In the genomic region with DNA sequence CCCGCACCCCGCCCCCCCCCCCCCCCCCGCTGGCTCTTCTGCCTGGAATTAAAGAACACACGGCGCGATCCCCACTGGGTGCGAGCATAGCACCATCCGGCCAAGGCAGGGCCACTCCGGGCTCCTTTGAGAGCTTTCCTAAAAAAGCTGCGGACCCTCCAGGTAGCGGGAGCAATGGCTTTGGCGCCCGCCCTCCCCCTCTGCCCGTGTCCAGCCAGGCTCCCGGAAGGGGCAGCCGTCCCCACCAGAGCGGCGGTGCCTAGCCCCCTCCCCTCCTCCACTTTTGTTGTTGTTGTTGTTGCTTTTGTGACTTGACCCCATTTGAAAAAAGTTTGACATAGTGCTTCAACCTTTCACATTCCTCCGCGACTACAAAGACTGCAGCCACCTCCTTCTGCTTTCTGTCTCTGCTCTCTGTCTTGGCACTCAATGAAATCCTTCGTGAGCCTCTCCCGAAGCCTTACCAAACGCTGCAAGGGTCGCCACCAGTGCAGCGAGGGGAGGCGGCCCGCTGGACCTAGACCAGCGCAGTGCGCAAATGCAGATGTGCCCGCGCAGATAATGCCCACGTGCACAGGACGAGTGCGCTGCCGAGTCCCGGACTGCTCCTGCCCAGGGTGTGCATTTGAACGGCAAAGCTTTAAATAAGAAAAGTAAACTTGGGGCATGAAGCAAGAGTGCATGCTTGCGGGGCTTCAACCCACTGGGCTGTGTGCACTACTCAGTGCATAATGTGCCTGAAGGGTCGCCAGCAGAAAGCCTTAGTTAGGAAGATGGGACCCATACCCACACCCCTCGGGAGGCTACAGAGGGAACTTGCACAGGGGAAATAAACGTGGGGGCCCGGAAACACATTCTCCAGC, we compare ENCODE assay signal across 8 mouse cellular contexts.
DNase-seq lines count a peak whose midpoint lies in the region; ATAC-seq and TF ChIP-seq lines count a peak whose summit lies in the region.

No protein-coding gene starts in this region.

- H3K4me1 ChIP-seq in lung, embryonic 14.5 days (ENCODE audit: insufficient read depth) = no peaks in the 10 kb centered on the region
- no peaks in the 10 kb centered on the region for H3K4me1 ChIP-seq in forebrain, embryonic 12.5 days
- H3K4me1 ChIP-seq in limb, embryonic 15.5 days = peaks cover 2% of the 10 kb centered on the region; the same call in 1 of the 2 replicates
- H3K4me1 ChIP-seq in stomach, embryonic 14.5 days (ENCODE audit: control insufficient read depth, insufficient read depth, low read length) = no peaks in the 10 kb centered on the region
- no peaks in the 10 kb centered on the region for H3K4me1 ChIP-seq in thymus, adult 2 months (replicated peaks; ENCODE audit: control insufficient read depth, insufficient read depth, low read length)

- peak; percentile 71; the same call in 1 of the 2 replicates for ATAC-seq in lung, embryonic 14.5 days (ENCODE audit: insufficient read depth)
- peak; percentile 57; the same call in 1 of the 2 replicates for ATAC-seq in forebrain, embryonic 12.5 days (ENCODE audit: low FRiP score)
- ATAC-seq in limb, embryonic 15.5 days (ENCODE audit: insufficient number of reproducible peaks, low FRiP score, low TSS enrichment, low read depth) = no peak
- peak; percentile 61 for ATAC-seq in stomach, embryonic 14.5 days (ENCODE audit: insufficient number of reproducible peaks, insufficient read depth, low FRiP score, low read depth)

- no peaks in the 10 kb centered on the region for H3K27me3 ChIP-seq in lung, embryonic 14.5 days (ENCODE audit: insufficient read depth, low read length)
- H3K27me3 ChIP-seq in forebrain, embryonic 12.5 days = peaks cover 4% of the 10 kb centered on the region
- H3K27me3 ChIP-seq in limb, embryonic 15.5 days = no peaks in the 10 kb centered on the region
- H3K27me3 ChIP-seq in stomach, embryonic 14.5 days (ENCODE audit: control insufficient read depth, insufficient read depth, low read length) = no peaks in the 10 kb centered on the region
- no peaks in the 10 kb centered on the region for H3K27me3 ChIP-seq in thymus, adult 2 months (ENCODE audit: control insufficient read depth, insufficient read depth, low read length)

- 8% methylated on average over 39 of the region's 42 CpGs for WGBS in lung, embryonic 14.5 days
- WGBS in forebrain, embryonic 12.5 days = 16% methylated on average over 39 of the region's 42 CpGs
- 19% methylated on average over 31 of the region's 42 CpGs for WGBS in limb, embryonic 15.5 days
- 22% methylated on average over 38 of the region's 42 CpGs for WGBS in stomach, embryonic 14.5 days
- WGBS in thymus, adult 2 months = 5% methylated on average over 32 of the region's 42 CpGs

- no peak overlapping the region for H3K9ac ChIP-seq in lung, embryonic 14.5 days
- 0 out of 2 replicates have a peak overlapping the region, but pooled peaks have one; percentile 7 for H3K9ac ChIP-seq in forebrain, embryonic 12.5 days
- H3K9ac ChIP-seq in limb, embryonic 15.5 days = no peak overlapping the region
- H3K9ac ChIP-seq in stomach, embryonic 14.5 days (replicated peaks; ENCODE audit: low read depth, low read length) = no peak overlapping the region

- peak overlapping the region; percentile 64 for H3K4me2 ChIP-seq in lung, embryonic 14.5 days
- H3K4me2 ChIP-seq in forebrain, embryonic 12.5 days = peak overlapping the region; percentile 67
- H3K4me2 ChIP-seq in limb, embryonic 15.5 days = peak overlapping the region; percentile 63
- H3K4me2 ChIP-seq in stomach, embryonic 14.5 days (replicated peaks; ENCODE audit: low read depth, low read length) = peak overlapping the region; percentile 64

- peak overlapping the region; percentile 32 for H3K4me3 ChIP-seq in lung, embryonic 14.5 days (ENCODE audit: low read depth, low read length)
- peak overlapping the region; percentile 39 for H3K4me3 ChIP-seq in forebrain, embryonic 12.5 days (replicated peaks)
- H3K4me3 ChIP-seq in limb, embryonic 15.5 days = peak overlapping the region; percentile 37
- peak overlapping the region; percentile 29 for H3K4me3 ChIP-seq in stomach, embryonic 14.5 days (ENCODE audit: low read depth, low read length)
- H3K4me3 ChIP-seq in thymus, adult 2 months (ENCODE audit: control insufficient read depth, insufficient read depth, low read length) = no peak overlapping the region

- TF ChIP-seq CTCF in lung, embryonic 14.5 days (IDR thresholded peaks at IDR 0.05; ENCODE audit: low read depth) = no peak
- no peak for TF ChIP-seq CTCF in thymus, adult 2 months (IDR thresholded peaks at IDR 0.05; ENCODE audit: borderline replicate concordance, control insufficient read depth, extremely low read depth, insufficient read depth, low read length, poor library complexity)

- H3K36me3 ChIP-seq in lung, embryonic 14.5 days (ENCODE audit: insufficient read depth) = no peaks in the 10 kb centered on the region
- no peaks in the 10 kb centered on the region for H3K36me3 ChIP-seq in forebrain, embryonic 12.5 days (replicated peaks)
- no peaks in the 10 kb centered on the region for H3K36me3 ChIP-seq in limb, embryonic 15.5 days
- no peaks in the 10 kb centered on the region for H3K36me3 ChIP-seq in stomach, embryonic 14.5 days (ENCODE audit: control insufficient read depth, insufficient read depth, low read length)
- no peaks in the 10 kb centered on the region for H3K36me3 ChIP-seq in thymus, adult 2 months (ENCODE audit: control insufficient read depth, insufficient read depth, low read length)

- H3K9me3 ChIP-seq in lung, embryonic 14.5 days (ENCODE audit: low read depth, low read length) = no peaks in the 10 kb centered on the region
- H3K9me3 ChIP-seq in forebrain, embryonic 12.5 days = no peaks in the 10 kb centered on the region
- H3K9me3 ChIP-seq in limb, embryonic 15.5 days = no peaks in the 10 kb centered on the region
- H3K9me3 ChIP-seq in stomach, embryonic 14.5 days (ENCODE audit: control insufficient read depth, low read depth, low read length) = no peaks in the 10 kb centered on the region

- peak; percentile 2 for DNase-seq in lung, embryonic 14.5 days
- no peak for DNase-seq in lung, postnatal 36 days
- DNase-seq in urinary bladder, adult 18-20 months (ENCODE audit: low spot score in 2 of 2) = no peak
- no peak for DNase-seq in thymus, adult 2 months
- no peak for DNase-seq in right cerebral cortex, postnatal 10 days (ENCODE audit: low spot score in 2 of 2)

- no peak for TF ChIP-seq POLR2A in thymus, adult 2 months (IDR thresholded peaks at IDR 0.05; ENCODE audit: control insufficient read depth, extremely low read depth, insufficient read depth, low read length, poor library complexity)

- no peak overlapping the region for H3K27ac ChIP-seq in lung, embryonic 14.5 days (ENCODE audit: low read depth)
- no peak overlapping the region for H3K27ac ChIP-seq in forebrain, embryonic 12.5 days
- H3K27ac ChIP-seq in limb, embryonic 15.5 days = no peak overlapping the region
- no peak overlapping the region for H3K27ac ChIP-seq in stomach, embryonic 14.5 days (ENCODE audit: low read length)
- no peak overlapping the region for H3K27ac ChIP-seq in thymus, adult 2 months (ENCODE audit: control insufficient read depth, insufficient read depth, low read length)
